Mouse (Mus musculus) myocyte (in vitro differentiated cells): ENCODE data around the gene Ccdc47. TPM values are rescaled to one million over a fixed set of nuclear protein-coding genes. Genes with fewer than 3 reads are reported as not detected.

Source experiments
- H3K27me3 ChIP-seq: one replicate; pipeline ENCODE4 v1.6.1; 2011; ENCODE audit not compliant: control insufficient read depth, insufficient read depth, insufficient read length
- H3K36me3 ChIP-seq: one replicate; pipeline ENCODE4 v1.6.1; 2011; ENCODE audit not compliant: control insufficient read depth, insufficient read depth
- H3K4me2 ChIP-seq: one replicate; pipeline ENCODE4 v1.6.1; 2011; ENCODE audit warnings: low read depth, control low read depth
- H3K4me3 ChIP-seq: one replicate; pipeline ENCODE4 v1.5.1; 2011; ENCODE audit warnings: mild to moderate bottlenecking, control low read depth, moderate library complexity
- H3K79me2 ChIP-seq: one replicate; pipeline ENCODE4 v1.6.1; 2011; ENCODE audit not compliant: control insufficient read depth, insufficient read depth
- H3ac ChIP-seq: one replicate; pipeline ENCODE4 v1.6.1; 2011; ENCODE audit not compliant: control insufficient read depth, insufficient read length
- CEBPB ChIP-seq: IDR thresholded peaks from 2 replicates; pipeline ENCODE4 v1.6.1; 2011; ENCODE audit warnings: mild to moderate bottlenecking, moderate library complexity; ENCODE audit not compliant: poor library complexity, insufficient read depth, severe bottlenecking
- E2F4 ChIP-seq: IDR thresholded peaks from one replicate; pipeline ENCODE4 v1.6.1; 2011; ENCODE audit warnings: mild to moderate bottlenecking, control low read depth, moderate library complexity; ENCODE audit not compliant: insufficient read depth
- MAX ChIP-seq: IDR thresholded peaks from one replicate; pipeline ENCODE4 v1.6.1; 2011; ENCODE audit warnings: low read depth, mild to moderate bottlenecking, control low read depth
- MYOD1 ChIP-seq, 3 experiments: IDR thresholded peaks; one replicate each; pipeline ENCODE4 v1.6.1; 2011; ENCODE audit warnings: control low read depth in 2 of 3, low read depth in 2 of 3, mild to moderate bottlenecking in 2 of 3, moderate library complexity in 1 of 3; ENCODE audit not compliant: insufficient read length in 2 of 3, control insufficient read depth in 1 of 3
- MYOG ChIP-seq, 3 experiments: IDR thresholded peaks; one replicate each; pipeline ENCODE4 v1.6.1; 2011; ENCODE audit warnings: control low read depth in 2 of 3, low read depth in 2 of 3, mild to moderate bottlenecking in 2 of 3; ENCODE audit not compliant: insufficient read length in 2 of 3, control insufficient read depth in 1 of 3, insufficient read depth in 1 of 3
- POLR2A ChIP-seq: IDR thresholded peaks from one replicate; pipeline ENCODE4 v1.6.1; 2011; ENCODE audit warnings: low read depth, mild to moderate bottlenecking, control low read depth, moderate library complexity; ENCODE audit not compliant: insufficient read length
- POLR2AphosphoS2 ChIP-seq: IDR thresholded peaks from one replicate; pipeline ENCODE4 v1.6.1; 2011; ENCODE audit warnings: low read depth, control low read depth; ENCODE audit not compliant: insufficient read length
- REST ChIP-seq: IDR thresholded peaks from one replicate; pipeline ENCODE4 v1.6.1; 2011; ENCODE audit warnings: mild to moderate bottlenecking, control low read depth, moderate library complexity; ENCODE audit not compliant: insufficient read depth, insufficient read length
- SRF ChIP-seq: IDR thresholded peaks from one replicate; pipeline ENCODE4 v1.6.1; 2011; ENCODE audit warnings: low read depth; ENCODE audit not compliant: control insufficient read depth, insufficient read length
- TCF12 ChIP-seq: IDR thresholded peaks from one replicate; pipeline ENCODE4 v1.6.1; 2011; ENCODE audit warnings: mild to moderate bottlenecking, control low read depth; ENCODE audit not compliant: poor library complexity, insufficient read depth, severe bottlenecking
- TCF3 ChIP-seq: IDR thresholded peaks from one replicate; pipeline ENCODE4 v1.6.1; 2011; ENCODE audit warnings: low read depth, control low read depth; ENCODE audit not compliant: insufficient read length
- USF1 ChIP-seq: IDR thresholded peaks from one replicate; pipeline ENCODE4 v1.6.1; 2011; ENCODE audit warnings: low read depth, mild to moderate bottlenecking, control low read depth, moderate library complexity
- polyA plus RNA-seq: library from polyadenylated mRNA; unstranded; fragments of >200 nt; fragmentation: generic; extraction: Trizol; gene quantifications from one replicate; pipeline ENCODE4 v1.2.1, GENCODE M21; 2012; ENCODE audit warnings: missing spikeins

The Ccdc47 gene
- polyA plus RNA-seq, 1 experiment = 31.6 TPM

- Histone ChIP-seq H3K36me3 (peaks cover 34% of the 10 kb centered on the region), H3K27me3 (no peaks in the 10 kb centered on the region), H3K4me3 (no peak overlapping the region), H3K4me2 (no peak overlapping the region), H3ac (no peak overlapping the region), H3K79me2 (no peaks in the 10 kb centered on the region)
- TF ChIP-seq MYOD1 (IDR thresholded peaks at IDR 0.05; ENCODE audit: control insufficient read depth in 1 of 3, insufficient read length in 2 of 3, low read depth in 2 of 3) = no peak
- TF ChIP-seq POLR2AphosphoS2 = no peak
- TF ChIP-seq USF1 = no peak
- TF ChIP-seq TCF12 = no peak
- TF ChIP-seq POLR2A = no peak
- TF ChIP-seq TCF3 = no peak
- TF ChIP-seq E2F4 = no peak
- TF ChIP-seq MYOG (IDR thresholded peaks at IDR 0.05; ENCODE audit: control insufficient read depth in 1 of 3, insufficient read depth in 1 of 3, insufficient read length in 2 of 3, low read depth in 2 of 3) = no peak
- TF ChIP-seq REST = no peak
- TF ChIP-seq MAX = no peak
- no peak for TF ChIP-seq SRF
- TF ChIP-seq CEBPB = no peak
These were observed 64.0 kb downstream of the Ccdc47 start for GRCm38 (mm10) chr11:106152132-106152531.

- Histone ChIP-seq H3K27me3 (no peaks in the 10 kb centered on the region), H3ac (no peak overlapping the region)
- TF ChIP-seq USF1 (no peak), MYOG (IDR thresholded peaks at IDR 0.05; ENCODE audit: control insufficient read depth in 1 of 3, insufficient read depth in 1 of 3, insufficient read length in 2 of 3, low read depth in 2 of 3) (no peak), POLR2AphosphoS2 (no peak), POLR2A (no peak)
These were observed 64.9 kb downstream of the Ccdc47 start for GRCm38 (mm10) chr11:106151219-106151618.

More at GRCm38 (mm10) chr11:106151219-106151618, 64.9 kb downstream of the Ccdc47 start:
- H3K79me2 ChIP-seq = no peaks in the 10 kb centered on the region
- peaks cover 34% of the 10 kb centered on the region for H3K36me3 ChIP-seq
- H3K4me2 ChIP-seq = no peak overlapping the region
- no peak overlapping the region for H3K4me3 ChIP-seq

Other genes starting within 250 kb of the Ccdc47 start
- gene Ace, start 248.4 kb downstream of the Ccdc47 start, polyA plus RNA-seq = 1.3 TPM
- not detected for gene Ace3, start 221.7 kb downstream of the Ccdc47 start, polyA plus RNA-seq
- not detected for gene Kcnh6, start 208.2 kb downstream of the Ccdc47 start, polyA plus RNA-seq
- 36.1 TPM for gene Dcaf7, start 179.5 kb downstream of the Ccdc47 start, polyA plus RNA-seq
- gene Taco1, start 150.3 kb downstream of the Ccdc47 start, polyA plus RNA-seq = 21.2 TPM
- gene Map3k3, start 131.7 kb downstream of the Ccdc47 start, polyA plus RNA-seq = 21.9 TPM
- gene Gm10840, start 55.5 kb downstream of the Ccdc47 start, polyA plus RNA-seq = not detected
- 36.4 TPM for gene Limd2, start 55.5 kb downstream of the Ccdc47 start, polyA plus RNA-seq
- gene Strada, start 14.2 kb downstream of the Ccdc47 start, polyA plus RNA-seq = 25.9 TPM
- gene Ddx42, start 582 bp upstream of the Ccdc47 start, polyA plus RNA-seq = 22.0 TPM
- 36.1 TPM for gene Ftsj3, start 39.7 kb upstream of the Ccdc47 start, polyA plus RNA-seq
- gene Psmc5, start 39.8 kb upstream of the Ccdc47 start, polyA plus RNA-seq = 305 TPM
- 42.9 TPM for gene Smarcd2, start 56.6 kb upstream of the Ccdc47 start, polyA plus RNA-seq
- 0.11 TPM for gene Tcam1, start 60.3 kb upstream of the Ccdc47 start, polyA plus RNA-seq
- not detected for gene Gh, start 85.5 kb upstream of the Ccdc47 start, polyA plus RNA-seq
- not detected for gene Cd79b, start 98.4 kb upstream of the Ccdc47 start, polyA plus RNA-seq
- 15.3 TPM for gene Scn4a, start 136.9 kb upstream of the Ccdc47 start, polyA plus RNA-seq
- 0.32 TPM for gene Prr29, start 149.1 kb upstream of the Ccdc47 start, polyA plus RNA-seq
- gene Icam2, start 171.7 kb upstream of the Ccdc47 start, polyA plus RNA-seq = not detected